Mouse (Mus musculus) left cerebral cortex, adult 11 months (tissue): ENCODE measurements around the gene Arpc5.
A peak's percentile ranks its signal among the peaks of the same experiment; 100 is the strongest.
"Not testable (repeated sequence)": the region's sequence is repeated elsewhere in the genome, so short reads cannot be mapped to it uniquely, and the experiment has no call there.

Source experiments
- DNase-seq: peaks from one replicate; pipeline ENCODE4 v3.0.0; 2022; ENCODE audit warnings: low spot score

Gene Arpc5

DNA sequence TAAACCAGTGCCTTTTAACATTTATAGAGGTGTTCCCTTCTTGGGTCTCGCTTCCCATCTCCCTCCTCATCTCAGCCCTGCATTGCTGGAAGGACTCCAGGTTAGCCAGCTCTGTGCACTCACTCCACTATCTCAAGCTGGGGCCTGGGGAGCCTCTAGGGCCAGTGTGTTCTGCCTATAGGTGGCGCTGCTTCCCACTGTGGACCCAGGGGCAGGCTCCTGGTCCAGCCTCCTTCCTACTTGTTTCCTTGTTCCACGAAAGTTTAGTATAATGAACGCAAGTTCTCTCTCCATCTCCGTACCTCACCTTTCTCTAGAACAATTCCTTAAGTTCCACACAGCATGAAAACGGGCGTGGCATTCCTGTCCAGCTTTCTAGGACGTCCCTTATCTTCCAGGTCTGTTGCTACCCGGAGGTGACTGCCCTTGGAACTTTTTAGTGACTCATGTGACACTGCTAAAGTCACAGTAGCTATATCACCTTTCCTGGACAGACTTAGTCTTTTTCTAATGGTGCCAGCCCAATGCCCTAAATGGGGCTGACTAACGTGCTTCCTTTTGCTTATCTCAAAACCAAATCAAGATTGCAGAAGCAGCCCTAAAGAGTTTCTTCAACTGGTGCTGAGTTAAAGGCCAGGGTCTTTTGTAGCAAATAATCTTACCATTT, 12.9 kb downstream of the Arpc5 start:
- peak; percentile 57 for DNase-seq

DNA sequence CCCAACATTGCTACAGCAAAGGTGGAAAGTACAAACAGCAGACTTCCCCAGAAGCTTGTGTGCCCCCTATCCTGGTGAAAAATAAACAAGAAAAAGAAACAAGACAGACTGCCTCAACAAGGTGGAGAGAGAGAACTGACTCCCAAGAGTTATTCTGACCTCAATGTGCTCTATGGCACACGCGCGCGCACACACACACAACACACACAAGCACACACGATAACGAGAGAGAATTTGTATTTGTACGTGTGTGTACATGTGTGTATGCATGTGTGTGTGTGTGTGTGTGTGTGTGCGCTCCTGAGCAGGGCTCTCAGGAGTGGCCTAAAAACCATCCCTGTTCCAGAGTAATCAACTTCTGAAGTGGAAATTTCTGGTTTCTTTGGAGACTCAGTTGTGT, 18.3 kb downstream of the Arpc5 start:
- DNase-seq: no peak

DNA sequence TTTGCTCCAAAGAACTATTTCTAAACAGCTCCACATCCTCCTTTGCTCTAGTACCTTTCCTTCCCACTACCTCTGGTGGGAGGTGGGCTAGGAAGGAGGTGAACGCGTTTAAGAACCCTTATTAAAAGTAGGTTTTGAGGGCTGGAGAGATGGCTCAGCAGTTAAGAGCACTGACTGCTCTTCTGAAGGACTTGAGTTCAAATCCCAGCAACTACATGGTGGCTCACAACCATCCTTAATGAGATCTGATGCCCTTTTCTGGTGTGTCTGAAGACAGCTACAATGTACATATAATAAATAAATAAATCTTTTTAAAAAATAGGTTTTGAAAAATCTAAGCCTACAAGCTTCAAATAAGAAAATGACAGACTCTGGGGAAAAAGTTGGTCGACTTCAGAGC, 19.1 kb downstream of the Arpc5 start:
- DNase-seq: not testable (repeated sequence)

DNA sequence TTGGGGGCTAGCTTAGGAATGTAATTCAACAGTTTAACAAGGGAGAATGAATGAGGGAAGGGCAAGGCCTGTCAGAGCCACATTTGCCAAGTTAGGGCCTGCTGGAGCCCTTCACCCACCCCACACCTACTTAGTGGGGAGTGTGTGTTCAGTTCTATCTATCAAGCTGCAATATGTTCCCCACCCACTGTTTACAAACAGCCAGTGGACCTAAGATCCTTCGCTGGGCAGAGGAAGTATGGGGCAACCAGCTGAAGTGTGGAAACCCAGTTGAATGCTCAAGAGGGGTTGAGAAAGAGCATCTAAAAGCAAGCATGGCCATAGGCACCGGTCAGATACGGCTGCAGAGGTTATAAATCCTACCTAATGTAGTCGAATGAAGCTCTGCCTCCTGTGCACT, 20.6 kb downstream of the Arpc5 start:
- DNase-seq: no peak

DNA sequence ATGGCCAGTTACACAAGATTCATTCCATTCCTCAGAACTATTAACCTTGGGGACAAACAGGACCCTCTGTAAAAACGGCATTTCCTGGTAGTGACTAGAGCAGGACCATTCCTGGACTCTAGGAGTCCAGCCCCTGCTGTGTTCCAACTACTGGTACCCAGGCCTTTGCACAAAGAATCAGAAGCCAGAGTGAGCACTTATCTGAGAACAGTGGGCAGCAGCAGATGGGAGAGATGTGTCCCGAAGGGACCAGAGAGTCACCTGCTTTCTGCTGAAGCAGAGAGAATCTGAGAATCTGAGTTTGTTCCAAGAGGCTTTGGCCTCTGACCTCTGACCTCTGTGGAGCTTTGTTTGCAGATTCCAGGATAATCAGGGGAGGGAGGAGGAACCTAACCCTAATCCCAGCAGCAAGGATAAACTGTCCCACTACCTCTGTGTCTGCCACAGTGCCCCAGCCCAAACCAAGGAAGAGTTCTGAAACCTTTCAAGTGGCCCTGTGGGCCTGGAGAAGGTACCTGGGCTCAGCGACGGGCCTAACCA, 21.8 kb downstream of the Arpc5 start:
- no peak for DNase-seq

DNA sequence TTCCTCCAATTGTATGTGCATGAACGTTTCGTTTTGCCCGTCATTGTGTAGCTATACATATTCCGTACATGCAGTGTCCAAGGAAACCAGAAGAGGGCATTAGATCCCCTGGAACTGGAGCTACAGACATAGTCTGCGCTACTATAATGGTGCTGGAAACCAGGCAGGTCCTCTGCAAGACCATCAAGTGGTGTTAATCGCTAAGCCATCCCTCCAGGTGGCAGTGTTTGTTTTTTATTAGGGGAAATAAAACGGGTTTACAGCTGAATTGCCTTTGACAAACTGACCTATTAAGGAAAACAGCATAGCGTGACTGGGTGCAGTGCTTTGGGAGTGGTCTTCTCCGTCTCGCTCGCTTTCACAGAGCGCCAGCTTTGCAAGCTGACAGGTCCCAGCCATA, 23.9 kb downstream of the Arpc5 start:
- no peak for DNase-seq

DNA sequence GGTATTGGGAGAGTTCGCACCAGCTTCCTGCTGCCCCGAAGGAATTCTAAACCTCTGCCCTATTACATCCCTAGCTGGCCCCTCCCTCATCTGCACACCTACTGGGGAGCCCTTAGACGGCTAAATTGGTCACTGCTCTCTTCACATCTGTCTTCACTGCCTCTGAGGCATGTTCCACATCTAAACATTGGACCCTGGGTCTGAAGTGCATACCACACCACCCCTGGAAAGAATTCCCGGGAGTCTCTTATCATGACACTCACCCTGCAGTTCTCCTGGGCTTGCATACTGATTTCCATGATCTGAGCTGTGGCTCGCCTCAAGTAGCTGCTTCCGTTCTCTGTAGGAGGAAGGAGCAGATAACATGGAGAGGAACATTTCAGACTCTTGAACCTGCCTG, 24.5 kb downstream of the Arpc5 start:
- DNase-seq: no peak

DNA sequence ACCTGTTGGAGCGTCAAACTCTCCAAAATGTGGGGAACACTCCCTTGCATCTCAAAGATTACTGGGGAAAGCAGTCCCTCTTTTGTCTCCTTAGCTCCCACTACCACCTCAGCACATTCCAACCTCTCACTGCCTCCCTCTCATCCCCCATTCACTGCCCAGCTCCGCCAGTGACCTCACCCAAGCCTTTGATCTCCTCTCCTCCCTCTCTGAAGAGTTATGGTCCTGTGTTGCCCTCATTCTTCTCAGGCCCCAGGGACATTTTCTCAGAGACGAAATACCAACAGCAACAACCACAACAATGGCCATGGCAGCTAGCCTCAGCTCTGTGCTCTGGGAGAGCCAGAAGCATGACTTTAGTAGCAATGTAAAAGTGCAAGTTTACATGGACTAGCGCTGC, 24.9 kb downstream of the Arpc5 start:
- no peak for DNase-seq

DNA sequence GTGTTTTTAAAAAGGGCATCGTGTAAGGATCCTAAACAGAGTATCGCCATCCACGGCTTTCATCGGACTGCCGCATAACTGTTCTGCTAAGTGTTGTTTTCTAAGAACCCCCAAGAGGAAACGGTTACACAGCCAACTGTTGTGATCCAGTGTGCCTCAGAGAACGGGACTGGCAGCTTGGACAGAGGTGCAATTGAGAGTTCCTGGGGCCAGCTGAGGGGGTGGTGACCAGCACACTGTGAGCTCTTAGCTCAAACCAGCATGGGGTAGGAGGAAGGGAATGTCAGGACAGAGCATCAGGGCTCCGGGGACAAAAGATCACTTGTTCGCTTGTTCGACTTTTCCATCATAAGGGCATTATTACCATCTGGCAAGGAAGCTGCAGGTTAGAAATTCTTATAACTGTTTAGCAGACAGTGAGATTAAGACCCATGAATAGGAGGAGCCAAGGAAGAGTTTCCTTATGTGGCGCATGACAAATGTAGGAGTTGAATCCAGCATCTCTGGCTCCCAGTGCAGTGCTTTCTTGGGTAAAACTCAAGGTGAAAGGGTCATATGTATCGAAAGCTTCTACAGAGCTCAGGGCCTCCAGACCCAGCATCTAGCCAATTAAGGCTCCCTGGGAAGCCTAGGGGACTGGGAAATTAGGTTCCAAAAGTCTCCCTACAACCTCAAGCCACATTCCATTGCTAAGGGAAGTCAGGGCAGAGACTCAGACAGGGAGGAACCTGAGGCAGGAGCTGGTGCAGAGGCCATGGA, 26.6 kb downstream of the Arpc5 start:
- DNase-seq: no peak

DNA sequence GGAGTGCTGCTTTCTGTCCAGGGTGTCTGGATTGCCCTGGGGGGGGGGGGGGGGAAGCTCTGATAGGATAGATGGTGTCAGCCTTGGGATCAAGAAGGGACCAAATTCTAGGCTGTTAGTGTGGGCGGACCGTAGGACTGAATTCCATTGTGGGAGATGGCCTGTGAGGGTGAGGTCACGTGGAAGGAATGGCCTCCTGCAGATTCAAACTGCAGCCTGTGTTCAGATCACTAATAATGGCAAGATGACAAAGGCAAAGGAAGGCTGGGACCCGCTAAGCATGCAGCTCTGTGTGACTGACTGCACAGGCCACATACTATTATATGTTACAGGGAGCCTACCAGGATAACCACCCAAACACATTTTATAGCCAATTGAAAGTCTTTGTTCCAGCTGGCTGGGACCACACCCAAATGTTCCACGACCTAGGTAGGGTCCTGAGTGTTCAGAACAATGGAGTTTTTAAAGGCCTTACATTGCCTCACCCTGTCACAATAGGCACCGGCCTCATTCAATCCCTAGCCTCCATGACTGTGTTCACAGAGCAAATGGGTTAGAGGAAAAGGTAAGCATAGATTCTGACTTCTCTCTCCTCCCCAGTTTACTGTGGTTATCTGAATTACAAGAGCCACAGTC, 27.3 kb downstream of the Arpc5 start:
- no peak for DNase-seq

DNA sequence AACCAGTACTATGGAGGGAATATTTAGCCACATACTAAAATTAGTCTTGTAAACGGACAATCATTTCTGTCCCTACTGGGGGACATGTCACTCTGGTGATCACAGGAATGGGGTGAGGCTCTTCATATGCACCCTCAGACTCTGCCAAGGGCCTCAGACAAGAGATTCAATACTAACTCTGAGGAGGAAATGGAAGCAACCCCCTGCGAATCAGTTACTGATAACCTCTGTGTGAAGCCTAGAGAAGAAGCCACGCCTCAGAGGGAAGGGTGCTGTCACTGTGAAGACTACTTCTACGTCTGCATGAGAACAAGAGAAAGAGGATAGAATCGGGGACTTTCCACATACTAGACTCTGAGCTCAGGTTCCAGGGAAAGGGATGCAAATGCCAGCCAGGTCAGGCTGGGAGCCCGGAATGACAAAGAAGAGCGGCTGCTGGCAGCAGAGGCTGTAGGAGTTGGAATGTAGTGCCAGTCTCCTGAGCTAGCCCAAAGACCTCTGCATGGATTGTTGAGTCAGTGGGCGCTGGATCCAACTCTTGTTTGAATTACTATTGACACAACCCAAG, 29.4 kb downstream of the Arpc5 start:
- no peak for DNase-seq

DNA sequence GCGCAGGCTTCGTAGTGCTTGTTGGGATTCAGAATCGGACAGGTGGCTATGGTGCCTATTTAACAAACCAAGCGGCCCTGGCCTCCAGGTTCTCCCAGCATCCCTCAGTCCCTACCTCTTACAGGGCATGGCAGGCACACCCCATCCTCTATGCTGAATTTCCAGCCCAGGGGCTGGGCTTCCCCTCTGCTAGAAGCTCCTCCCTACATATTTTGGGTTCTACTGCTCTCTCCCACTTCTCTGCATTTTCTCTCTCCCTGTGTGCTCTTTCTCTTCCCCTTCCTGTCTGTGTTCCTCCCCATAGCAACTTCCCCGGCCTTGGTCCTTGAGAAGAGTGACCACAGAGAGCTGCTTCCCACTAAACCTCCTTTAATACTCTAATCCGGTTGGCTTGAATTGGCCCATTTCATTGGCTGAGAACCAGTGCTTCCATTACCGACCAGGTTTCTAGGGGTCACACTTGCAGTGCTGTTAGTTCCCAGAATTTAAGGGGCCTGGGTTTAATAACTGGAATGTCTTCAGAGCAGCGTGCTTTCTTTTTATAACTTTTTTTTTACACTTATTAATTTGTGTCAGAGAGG, 30.4 kb downstream of the Arpc5 start:
- DNase-seq: no peak

DNA sequence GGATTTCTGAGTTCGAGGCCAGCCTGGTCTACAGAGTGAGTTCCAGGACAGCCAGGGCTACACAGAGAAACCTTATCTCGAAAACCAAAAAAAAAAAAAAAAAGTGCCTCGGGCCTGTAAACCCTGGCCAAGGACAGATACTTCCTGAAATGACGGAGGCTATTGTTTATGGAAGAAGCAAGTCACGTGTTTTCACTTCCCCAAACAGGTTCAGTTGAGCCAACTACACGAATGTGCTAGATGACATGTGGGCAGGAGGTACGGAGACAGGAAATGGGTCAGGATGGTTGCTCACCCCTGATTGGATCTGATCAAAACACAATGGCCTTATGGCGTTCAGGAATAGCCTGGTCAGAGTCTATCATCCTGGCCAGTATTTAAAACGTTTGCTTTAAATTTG, 31.8 kb downstream of the Arpc5 start:
- no peak for DNase-seq

DNA sequence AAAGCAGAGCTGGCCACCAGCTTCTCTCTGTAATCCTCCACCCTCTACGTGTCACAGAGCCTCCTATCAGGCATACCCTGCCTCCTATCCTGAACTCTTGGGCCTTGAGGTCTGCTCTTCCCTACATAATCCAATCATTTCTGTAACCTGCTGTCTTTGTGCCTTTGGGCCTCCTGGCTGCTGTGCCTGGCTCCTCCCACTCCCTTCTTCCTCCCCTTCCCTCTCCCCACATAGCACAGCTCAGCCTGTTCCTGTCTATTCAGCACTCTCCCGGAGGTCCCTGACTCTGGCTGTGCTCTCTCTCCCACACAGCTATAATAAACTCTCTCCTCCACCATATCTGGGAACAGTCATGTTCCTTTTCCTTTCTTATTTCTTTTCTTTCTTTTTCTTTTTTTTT, 33.6 kb downstream of the Arpc5 start, which contains the start of gene Ncf2:
TSS of gene Ncf2 (plus strand) at position 298 of the 400 bp plus-strand sequence.
- no peak for DNase-seq

DNA sequence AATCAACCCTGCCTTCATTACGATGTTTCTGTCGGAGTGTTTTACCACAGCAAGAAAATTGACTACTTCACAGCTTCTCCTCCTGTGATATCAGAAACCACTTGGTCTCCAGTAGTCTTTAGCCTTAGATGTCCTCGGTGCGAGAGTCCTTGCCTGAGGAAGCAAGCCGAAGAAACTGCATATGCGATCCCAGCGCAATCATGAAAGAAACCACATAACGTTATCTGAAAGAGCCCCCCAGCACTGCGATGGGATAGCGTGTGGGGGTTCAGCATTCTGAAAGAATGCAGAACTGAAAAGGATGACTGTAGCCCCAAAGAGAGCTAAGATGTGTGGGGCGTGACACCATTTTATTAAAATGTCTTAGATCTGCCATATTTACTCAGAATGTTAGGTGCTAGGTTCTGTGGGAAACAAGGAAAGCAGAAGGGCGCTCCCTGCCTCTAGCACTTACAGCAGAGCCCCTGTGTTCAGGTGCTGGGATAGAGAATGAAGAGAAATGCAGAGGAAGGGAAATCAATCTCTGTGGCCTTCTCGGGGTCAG, 34.4 kb downstream of the Arpc5 start:
- DNase-seq: no peak

DNA sequence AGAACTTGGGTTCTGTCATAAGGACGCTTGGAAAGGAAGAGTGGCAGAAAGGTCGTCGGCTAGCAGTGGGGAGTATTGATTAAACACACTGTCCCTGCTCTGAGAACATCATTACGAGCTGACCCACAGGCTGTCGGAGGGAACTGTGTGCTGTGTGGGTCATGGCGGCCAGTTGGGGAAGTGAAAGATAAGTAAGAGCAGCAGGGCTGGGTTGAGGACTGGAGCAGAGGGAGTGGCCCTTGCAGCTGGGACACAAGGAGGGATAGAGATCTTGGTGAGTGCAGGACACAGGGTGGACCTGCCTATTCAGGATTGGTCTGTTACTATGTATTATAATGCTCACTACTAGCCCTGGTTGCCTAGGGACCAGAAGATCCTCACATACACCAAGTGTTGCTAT, 38.6 kb downstream of the Arpc5 start:
- no peak for DNase-seq

DNA sequence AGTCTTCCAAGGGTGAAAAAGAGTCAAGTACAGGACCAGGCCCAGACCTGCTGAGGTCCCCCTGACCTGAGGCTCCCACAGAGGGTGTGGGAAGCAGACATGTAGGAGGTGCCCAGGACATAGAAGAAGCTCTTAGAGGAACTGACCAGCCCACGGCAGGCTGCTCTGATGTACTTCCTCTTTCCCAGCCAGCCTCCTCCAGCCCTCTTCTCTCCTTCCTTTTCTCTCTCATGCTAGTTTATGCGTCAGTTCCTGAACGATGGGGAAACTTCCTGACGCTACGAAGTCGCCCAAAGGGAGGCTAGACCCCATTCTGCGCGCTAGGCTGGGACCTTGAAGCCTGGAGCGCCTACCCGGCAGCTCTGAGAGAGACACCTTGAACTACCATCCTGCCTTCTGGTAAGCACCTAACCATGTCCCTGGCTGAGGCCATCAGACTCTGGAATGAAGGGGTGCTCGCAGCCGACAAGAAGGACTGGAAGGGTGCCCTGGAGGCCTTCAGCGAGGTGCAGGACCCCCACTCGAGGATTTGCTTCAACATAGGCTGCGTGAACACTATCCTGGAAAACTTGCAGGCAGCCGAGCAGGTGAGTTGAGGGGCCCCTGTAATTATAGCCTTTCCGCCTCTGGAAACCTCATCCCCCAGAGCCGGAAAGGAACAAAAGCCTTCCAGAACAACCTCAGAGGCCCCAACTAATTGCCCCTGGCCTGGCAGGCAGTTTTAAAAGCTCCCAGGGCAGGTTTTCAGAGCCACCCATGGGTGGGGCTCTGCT, 41.5 kb downstream of the Arpc5 start:
- DNase-seq: no peak

DNA sequence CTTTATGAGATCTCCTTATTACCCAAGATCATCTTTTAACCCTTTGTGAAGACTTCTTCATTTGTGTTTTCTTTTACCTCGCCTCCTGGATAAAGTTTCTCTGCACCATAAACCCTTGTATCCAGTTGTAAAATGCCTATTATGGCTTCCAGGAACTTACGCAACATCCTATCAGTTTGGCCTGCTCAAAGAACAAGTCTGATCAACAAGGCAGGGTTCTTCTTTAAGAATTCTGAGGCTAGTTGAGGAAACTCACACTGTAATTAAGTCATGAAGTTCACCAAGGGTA, 42.0 kb downstream of the Arpc5 start:
- no peak for DNase-seq

DNA sequence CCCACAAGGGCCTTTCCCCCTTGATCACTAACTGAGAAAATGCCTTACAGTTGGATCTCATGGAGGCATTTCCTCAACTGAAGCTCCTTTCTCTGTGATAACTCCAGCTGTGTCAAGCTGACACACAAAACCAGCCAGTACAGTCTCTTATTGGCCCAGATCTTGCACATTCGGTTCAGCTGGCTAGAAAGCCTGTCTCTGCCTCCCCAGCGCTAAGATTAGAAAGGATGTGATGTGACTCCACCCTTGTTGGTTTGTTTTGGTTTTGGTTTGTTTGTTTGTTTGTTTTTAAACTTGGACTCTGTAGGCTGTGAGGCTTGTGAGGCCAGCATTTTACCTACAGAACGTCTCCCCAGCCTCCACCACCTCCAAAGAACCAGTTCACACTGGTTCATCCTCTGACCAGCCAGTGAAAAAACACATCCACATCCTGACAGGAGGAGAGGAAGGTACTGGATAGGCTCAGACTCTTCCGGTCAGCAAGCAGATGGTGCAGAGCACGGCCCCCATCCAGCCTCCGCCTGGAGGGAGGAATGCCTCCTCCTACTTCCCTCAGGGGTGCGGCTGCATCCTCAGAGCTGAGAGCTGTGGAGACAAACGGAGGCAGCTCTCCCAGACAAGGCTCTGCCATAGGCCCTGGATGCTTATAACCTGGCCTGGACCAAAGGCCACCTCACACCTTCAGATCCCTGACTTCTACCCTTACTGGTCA, 43.4 kb downstream of the Arpc5 start:
- no peak for DNase-seq

DNA sequence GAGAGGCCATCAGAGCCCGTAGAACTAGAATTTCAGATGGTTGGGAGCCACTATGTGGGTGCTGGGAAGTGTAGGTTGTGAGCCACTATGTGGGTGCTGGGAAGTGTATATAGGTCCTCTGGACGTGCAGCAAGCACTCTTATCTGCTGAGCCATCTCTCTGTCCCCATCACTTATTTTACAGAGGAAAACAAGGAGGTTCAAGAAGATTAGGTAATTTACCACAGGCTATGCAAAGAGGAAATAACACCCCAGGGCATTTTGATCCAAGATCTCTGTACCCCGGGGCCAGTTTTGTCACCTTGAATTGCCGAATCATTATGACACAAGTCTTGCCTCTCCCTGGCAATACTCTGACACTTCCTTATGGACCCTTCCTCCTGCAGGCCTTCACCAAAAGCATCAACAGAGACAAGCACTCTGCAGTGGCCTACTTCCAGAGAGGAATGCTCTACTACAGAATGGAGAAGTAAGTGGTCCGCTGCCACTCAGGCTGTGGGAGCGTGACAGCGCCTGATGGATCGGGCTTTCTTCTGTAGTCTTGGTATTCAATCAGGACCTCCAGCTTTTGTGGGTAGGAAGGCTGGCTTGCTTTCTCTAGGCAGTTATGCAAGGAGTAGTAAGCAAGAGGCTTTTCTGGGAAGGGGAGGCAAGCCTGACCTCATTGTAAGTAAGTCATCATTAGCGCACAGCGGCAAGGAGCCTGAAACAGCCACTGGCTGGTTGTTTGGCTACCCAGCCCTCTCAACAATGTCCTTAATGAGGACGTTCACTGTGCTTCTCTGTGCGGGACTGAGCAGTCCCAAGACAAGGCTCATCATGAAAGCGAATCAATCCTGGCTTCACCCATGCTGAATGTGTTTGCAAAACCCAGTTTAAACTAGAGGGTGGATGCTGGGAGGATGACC, 44.4 kb downstream of the Arpc5 start:
- no peak for DNase-seq
